Mouse (Mus musculus) spleen, adult 18-20 months (tissue): ENCODE data around the gene Rnf34.

Experiments used
- DNase-seq, 2 experiments: peaks; one replicate each; pipeline ENCODE4 v3.0.0; 2022; ENCODE audit warnings: mixed read lengths in 2 of 2

Rnf34 gene

DNA sequence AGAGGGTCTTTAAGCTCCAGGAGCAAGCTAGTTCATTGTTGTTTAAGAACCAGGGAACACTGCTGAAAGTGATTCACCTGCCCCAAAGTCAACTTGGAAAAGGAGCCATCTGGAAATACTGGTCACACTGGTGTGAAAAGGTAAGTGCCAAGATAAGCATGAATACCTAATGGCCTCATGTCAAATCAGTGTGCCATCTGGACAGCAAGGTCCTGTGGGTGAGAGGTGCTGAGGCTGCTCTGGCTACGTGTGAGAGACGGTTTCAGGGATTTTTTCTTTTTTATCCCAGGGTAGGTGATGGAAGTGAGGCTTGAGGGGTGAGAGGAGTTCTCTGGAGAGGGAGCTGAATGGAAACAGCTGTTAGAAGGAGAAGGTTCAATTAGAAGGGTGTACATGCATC is 23.7 kb downstream of the Rnf34 start:
- DNase-seq: no peak

DNA sequence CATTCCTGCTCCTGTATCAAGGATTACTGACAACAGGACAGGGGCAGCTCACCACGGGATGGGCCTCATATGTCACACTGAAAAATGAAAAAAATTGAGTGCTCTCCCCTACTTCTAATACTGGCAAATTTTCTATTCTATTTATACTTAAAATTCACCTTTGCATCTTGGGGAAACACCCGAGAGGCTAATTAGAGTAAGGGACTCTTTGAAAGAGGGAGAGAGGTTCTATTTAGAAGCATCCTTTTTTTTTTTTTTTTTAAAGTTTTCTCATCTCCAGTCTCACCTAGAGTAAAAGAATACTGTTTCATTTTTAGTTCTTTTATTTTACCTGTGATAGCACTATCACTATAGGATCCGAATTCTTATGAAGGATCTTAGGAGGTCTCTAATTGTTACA is 24.5 kb downstream of the Rnf34 start:
- no peak for DNase-seq

DNA sequence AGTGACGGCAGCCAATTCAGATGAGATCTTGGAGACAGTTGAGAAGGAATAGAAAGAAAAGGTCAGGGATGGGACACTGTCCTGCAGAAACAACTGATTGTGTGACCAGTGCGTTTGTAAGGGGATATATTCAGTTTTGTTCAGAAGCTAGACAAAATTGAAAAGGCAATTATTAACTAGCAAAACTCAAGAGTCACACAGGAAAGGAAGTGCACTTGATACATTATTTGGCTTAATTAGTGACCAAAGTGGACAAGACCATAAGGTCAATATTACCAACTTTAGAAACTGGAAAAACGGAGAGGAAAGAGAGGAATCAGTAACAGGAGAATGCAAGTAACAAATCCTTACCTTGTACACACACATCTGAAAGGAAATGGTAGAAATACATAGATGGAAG is 26.8 kb downstream of the Rnf34 start:
- no peak for DNase-seq

DNA sequence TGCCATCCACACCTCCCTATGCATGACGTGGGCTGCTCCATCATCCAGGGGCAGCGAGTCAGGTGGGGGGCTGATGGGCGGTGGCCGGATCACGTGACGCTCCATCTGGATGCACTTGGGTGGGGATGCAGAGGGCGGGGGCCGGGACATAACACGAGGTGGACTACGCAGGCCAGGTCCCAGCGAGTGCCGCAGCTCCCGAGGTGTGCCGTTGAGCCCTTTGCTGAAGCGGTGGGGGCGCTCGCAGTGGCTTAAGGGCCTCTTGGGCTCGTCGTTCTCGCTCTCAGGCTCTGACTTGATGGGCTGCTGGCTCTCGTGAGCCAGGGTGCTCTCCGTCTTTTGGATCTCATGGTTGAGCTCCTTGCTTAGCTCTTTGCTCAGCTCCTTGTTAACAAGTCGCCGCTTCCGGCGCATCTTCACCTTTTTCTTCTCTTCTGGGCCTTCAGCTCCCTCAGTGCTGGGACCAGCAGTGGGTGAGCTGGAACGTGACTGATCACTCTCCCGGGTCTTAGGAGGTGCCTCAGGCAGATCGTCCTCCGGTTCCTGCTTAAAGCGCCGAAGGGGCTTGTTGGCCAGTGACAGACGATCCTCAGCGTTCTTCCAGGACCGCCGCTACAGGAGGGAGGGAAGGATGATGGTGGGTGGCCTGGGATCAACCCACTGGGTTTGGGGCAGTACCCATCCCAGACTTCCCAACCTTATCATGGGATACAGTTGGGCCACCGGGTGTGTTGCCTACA is 30.6 kb downstream of the Rnf34 start:
- no peak for DNase-seq

DNA sequence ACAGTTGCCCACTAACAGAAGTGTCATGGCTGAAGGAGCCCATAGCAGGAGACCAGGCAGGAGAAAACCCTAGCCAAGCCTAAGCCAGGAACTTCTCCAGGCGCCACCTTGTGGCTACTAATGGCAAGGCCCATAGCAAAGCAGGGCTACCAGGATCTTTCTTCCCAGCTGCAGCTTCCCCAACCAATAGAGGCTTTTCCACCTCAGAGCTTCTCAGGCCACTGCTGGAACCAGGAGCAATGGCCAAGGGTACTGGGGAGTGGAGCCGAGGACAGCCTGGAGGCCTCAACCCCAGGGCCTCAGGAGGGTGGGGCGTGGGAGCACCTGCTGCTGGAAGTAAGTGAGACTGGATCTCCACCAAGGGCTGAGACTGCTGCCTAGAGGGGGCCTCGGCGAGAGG is 31.5 kb downstream of the Rnf34 start:
- peak in 1 of 2 experiments; percentile 60 for DNase-seq

DNA sequence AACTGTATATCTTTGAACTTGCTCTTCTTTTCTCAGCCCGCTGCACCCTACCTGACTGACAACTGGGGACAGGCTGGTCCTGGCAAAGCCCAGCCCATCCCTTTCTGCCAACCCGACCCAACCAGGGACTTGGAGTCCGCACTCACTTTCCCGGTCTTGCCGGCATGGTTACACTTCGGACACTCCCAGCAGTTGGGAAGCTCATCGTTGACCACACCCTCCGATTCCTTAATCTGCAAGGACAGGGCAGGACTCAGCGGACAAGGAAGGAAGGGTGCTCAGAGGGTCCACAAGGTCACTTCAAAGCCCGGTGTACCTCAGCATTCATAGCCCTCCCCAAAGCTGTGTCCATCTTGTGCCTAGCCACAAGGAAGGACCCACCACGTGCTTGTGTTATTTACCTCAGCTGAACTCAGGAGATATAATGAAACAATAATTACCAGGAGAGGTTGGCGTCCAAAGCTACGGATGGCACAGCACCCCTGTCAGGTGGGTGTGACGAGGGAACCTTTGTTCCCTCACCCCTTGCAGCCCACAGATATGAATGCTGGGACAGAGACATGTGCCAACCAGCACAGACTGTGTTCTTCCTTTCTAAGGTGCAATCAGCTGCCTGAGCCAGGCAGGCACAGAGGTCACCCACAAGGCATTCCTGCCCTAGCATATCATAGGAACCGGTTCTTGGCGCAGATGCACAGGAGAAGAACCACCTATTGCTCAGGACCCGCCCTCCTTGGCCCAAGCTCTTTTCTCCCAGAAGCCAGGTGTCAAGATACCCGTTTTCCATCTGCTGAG is 32.6 kb downstream of the Rnf34 start:
- no peak for DNase-seq

DNA sequence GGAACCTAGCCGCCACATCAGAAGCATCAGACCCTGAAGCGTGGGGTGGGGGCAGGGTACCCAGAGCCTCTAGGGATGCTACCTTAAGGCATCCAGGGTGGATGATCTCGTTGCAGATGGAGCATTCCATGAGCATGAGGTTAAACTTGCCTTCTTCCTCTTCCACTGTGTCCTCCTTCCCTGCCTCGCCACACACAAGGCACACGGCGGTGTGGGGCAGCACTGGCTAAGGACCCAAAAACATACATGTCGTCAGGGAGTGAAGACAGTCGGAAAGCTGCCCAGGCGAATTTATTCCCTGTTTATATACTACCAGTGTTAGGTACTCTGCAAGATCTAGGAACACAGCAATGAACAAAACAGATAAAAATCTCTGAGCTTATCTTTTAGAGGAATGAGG is 33.4 kb downstream of the Rnf34 start:
- no peak for DNase-seq

DNA sequence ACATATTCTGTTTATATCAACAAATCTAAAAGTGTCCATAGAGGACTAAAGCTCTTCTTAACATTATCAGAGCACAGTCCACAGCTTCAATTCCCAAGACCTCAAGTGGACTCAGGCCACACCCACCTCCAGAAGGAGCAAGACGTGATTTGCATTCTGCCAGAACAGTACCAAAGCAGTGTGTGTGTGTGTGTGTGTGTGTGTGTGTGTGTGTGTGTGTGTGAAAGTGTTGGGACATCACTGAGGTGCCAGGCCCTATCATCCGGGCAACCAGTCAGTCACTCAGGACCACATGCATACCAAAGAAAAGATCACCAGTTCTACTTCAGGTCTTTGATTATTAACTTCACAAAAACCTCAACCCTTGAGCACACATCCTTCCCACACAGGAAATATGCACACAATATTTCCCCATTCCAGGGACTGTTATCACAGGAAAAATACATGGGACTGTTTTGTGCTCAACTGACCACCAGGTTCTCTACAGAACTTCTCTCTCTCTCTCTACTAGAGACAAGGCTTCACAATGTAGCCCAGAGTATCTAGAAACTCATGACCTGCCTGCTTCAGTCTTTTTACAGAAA is 33.9 kb downstream of the Rnf34 start:
- DNase-seq: no peak

DNA sequence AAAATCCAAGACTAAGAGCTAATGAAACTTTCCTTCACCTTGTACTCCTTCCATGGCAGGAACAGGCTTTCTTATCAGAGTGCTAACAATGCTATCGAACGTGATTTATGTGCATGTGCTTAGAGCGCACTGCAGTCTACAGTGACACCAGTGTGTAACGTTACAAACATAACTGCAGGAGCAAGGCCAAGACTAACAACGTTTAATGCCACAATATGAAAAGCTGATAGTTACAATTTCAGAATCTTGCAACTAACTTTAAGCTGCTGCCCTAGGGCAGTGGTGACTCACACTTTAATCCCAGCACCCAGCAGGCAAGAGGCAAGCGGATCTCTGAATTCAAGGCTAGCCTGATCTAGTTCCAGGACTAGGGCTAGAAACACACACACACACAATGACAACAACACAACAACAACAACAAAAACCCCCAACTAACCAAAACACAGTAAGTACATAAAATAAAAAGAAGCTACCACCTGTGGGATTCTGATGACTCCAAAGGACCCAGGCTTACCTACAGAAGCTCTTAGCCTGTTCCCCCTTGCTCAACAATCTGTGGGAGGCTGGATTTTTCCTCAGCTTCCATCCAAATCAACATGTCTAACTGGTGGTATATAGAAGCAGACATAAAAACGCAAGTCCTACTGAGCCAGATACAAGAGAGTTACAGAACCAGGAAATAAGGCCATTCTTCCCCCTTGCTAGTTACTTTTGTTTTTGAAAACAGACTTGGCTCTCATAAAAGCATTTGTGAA is 34.9 kb downstream of the Rnf34 start:
- no peak for DNase-seq

DNA sequence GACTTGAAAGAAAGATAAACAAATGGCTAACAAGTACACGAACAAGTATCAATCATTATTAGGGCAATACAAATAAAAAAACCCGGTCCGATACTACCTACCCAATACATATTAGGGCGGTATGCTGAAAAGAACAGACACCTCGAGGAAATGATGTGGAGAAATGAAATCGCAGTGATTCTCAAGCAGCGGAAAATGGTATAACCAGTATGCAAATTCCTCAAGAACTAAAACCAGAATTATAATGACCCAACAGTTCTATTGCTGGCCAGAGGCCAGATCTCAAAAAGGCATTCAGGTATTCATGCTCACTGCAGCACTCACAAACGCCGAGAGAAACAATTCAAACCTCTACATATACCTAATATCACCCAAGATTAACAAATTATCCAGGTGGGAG is 37.2 kb downstream of the Rnf34 start:
- DNase-seq: no peak

DNA sequence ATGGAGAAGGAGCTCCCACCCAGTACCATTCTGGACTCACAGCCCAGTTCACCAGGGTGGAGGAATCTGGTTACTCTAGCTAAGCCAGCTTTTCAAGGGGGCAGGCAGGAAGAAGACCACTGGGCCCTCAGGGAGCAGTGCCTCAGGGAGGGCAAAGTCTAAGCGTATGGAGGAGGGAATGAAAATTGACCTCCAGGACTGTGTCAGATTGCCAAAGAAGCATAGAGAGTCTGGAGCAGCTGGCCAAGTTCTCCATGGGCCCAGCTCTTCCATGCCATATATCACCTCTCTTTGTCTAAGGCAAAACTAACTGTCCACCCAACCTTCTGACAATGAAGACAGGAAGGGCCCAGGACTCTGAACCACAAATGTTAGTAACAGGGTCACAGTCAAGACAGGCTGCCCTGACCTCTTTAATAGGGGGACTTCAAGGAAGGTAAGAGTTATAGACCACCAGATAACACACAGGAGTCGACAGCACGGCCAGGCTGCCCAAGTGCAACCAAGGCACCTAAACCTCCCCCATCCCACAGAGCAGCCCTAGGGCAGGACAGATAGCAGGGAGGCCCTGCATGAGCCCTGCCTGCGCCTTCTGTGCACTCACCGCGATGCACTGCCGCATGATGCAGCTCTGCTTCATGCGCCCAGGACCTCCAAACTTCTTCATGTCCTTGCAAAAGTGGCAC is 38.2 kb downstream of the Rnf34 start:
- DNase-seq: no peak

DNA sequence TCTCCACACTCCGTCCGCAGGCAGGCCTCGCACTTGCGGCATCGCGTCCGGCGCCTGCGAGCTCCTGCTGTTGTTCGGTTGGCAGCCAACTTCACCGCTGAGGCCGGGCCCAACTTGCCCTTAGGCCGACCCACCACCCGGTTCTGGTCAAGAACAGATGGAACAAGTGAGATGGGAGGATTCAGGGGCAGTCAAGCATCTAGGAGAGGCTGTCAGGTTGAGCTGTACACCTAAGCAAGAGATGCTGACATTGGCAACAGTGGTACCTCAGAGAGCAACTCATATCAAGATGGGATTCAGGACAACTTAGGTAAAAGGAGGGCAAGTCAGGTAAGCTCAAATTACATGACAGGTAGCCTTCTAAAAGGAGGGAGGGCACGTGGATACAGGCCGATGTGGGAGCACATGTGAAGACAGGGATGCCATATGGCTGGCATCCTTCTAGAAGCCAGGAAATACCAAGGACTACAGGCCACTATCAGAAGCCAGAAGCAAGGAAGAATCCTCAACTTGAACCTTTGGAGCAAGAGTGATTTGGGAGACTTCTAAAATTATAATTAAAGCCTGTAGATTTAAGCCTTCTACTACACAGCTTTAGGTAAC is 38.9 kb downstream of the Rnf34 start:
- DNase-seq: no peak

DNA sequence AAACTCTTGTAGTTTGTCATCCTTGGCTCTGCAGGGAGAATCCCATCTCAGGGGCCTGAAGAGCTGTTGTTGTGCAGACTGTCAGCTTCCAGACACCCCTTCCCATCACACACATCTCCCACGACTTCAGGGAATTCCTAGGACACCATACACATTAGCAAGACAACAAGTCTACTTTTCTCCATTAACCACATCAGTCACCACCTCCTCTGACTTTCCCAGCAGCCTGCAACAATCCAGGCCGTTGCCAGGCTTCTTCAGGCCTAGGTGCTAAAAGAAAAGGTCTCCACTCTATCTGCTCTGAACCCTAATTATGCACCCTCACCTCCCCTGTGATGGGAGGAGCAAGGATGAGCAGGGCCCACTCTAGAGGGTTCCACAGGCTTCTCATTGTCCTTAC is 40.5 kb downstream of the Rnf34 start:
- DNase-seq: no peak

DNA sequence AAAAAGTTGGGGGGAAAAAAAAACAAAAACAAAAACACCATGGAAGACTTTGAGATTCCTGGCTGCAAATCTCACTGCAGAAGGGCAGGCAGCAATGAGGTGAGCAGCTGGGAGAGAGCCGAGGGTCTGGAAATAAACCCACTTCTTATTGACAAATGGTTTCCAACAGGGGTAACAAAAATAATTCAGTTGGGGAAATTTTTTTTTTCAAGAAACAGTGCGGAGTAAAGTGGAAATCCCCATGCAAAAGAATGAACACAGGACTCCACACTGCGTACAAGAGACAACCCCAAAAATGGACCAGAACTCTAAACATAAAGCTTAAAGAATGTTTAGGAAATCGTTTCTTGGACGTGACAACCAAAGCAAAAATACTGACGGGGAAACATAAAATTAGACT is 43.4 kb downstream of the Rnf34 start:
- DNase-seq: no peak

DNA sequence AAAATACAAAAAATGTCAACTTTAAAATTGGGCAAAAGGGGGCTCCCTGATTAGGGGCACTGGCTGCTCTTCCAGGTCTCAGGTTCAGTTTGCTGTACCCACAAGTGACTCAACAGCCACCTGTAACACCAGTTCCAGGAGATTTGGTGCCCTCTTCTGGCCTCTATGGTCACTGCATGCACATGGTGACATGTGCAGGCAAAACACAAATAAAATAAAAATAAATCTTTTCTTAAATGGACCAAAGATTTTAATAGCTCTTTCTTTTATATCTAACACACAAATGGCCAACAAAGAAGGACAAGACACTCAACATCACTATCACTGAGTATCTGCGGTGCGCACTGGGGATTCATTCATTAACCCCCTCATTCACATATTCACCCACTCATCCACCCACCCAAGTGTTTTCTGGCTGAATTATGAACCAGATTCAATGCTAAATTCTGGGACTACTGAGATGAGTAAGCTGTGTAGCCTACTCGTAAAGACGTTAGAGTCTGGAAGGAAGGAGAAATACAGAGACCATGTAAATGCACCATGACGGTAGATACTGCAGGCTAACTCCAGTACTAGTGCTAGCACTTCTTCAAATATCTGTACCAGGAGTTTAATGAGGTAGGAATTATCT is 44.3 kb downstream of the Rnf34 start:
- peak; percentile 54 to 79 for DNase-seq

DNA sequence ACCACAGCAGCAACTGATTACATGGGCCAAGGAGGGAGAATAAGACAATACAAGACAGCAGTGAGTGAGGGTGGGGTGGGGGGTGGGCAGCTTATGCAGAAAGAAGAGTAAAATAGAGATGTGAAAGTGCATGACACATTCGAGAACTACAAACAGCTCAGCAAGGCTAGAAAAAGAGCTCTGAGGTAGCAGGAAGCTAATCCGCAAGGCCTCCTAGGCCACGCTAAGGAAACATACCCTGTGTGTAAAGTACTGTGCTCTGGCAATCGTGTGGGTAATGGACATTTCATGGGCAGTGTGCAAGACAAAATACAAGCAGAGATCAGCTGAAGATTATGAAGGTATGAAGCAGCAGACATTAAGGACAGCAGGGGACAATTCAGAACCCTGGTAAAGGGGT is 45.0 kb downstream of the Rnf34 start:
- no peak for DNase-seq

DNA sequence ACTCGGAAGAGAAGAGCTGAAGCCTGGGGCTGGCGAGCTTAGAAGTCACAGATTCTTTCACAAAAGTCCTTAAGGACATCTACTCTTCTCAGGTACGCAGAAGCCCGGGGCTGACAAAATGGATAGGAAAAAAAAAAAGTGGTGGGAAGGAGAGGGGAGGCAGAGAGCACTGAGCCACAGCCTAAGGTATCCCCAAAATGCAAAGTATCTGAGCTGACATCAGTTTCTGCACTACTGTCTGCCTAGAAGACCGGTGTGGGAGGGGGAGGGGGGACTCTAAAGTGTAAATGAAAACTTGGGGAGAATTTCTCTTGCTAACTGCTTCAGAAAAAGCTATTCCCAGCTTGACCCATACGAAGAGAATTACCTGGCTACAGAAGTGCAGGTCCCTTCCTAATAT is 48.3 kb downstream of the Rnf34 start:
- no peak for DNase-seq

DNA sequence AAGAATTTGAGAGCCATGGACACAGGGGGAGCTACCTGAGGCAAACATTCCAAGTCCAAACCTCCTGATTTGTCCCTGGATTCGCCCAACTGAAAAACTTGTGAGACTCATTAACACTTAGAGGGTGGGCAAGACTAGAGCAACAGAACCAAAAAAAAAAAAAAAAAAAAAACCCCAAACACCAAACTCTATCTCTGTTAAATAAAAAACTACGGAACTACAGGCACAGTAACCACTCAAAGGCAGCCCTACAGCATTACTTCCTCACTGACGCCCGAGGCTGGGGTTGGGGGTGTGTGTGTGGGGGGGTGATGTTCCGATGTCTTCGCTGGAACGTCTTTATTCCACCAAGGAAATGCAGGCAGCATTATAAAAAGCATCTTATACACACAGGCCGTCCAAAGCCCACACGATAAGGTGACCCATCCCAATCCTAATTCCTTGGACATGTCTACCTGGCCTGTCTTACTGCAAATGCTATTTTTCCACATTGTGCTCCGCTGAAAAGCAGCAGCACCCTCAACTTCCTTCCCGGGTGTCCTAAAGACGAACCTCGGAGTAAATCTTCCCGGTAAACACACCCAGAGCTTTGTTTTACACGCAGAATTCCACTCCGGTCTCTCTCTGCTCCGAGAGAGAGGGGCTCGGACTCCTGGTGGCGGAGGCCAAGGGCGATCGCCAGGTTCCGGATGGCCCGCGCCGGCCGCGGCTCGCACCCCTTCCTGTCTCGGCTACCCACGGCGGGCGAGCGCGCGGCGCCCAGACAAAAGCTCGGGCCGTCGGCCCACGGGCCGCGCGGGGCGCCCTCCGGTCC is 49.3 kb downstream of the Rnf34 start:
- DNase-seq: peak in 1 of 2 experiments; percentile 52

DNA sequence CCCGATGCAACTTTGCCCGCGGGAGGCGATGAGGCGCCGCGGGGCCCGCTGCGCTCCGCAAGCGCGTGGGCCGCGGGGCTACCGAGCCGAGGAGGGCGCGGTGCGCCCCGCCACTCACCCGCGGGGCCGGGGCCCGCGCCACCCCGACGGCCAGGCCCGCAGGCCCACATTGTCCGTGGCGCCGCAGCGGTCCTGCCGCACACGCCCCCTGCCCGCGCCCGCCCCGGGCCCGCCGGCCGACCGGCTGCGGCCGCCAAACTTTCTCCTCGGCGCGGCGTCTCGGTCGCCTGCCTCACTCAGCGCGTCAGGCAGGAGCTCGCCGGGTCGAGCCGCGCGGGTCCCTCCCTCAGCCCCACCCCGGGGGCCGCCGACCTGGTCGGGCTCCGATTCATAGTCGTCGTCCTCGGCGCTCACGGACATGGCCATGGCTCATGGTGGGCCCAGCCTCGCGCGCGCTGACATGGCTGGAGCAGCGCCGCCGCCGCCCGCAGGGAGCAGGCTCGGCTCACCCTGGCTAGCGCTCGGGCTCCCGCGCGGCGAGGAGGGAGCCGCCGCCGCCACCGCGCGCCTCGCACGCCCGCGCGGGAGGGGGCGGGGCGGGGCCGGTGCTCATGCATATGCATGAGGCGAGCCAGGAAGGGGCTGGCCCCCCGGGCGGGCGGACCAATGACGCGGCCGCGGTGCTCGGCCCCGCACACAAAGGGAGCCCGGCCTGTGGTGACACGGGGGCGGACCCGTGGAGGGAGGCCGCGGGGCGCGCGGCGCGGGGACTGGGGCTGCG is 50.1 kb downstream of the Rnf34 start:
- peak; percentile 86 to 90 for DNase-seq

DNA sequence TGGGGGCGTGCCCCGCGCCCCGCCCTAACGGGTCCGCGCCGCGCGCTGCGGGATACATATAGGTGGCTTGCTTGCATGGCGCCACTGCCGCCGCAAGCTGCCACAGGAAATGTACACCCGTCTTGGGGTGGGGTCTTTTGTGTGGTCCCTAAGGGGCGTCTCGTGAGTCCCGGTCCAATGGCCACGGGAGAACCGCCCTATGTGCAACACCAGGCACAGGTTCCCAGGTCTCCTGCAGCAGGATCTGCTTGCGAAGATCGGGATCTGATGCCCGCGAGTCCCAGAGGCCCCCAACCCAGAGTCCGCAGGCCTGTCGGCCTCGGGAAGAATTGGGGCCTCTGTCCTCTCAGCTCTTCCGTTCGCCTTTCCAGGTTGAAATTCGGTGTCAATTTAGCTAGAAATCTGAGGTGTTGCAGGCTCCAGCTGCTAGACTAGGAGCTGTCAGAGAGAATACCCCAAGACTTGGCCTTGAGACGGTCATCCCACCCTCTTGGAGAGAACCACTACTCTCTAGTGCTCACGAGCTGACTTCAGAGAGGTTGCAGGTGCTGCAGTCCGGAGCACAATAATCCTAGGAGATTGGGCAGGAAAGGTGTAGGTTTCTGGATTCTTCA is 50.8 kb downstream of the Rnf34 start:
- no peak for DNase-seq
